Mouse (Mus musculus) liver, adult 2 months (tissue): ENCODE data around the gene Ccsap.

Source experiments
- CTCF ChIP-seq: fragments of 200-500 bp; IDR thresholded peaks from 2 replicates; pipeline ENCODE4 v1.5.1; 2011; ENCODE audit warnings: low read depth, low read length, control low read depth
- POLR2A ChIP-seq: fragments of 200-500 bp; IDR thresholded peaks from 2 replicates; pipeline ENCODE4 v1.6.1; 2011; ENCODE audit warnings: low read length, control low read depth; ENCODE audit not compliant: insufficient read depth; ENCODE audit errors: extremely low read depth

DNA sequence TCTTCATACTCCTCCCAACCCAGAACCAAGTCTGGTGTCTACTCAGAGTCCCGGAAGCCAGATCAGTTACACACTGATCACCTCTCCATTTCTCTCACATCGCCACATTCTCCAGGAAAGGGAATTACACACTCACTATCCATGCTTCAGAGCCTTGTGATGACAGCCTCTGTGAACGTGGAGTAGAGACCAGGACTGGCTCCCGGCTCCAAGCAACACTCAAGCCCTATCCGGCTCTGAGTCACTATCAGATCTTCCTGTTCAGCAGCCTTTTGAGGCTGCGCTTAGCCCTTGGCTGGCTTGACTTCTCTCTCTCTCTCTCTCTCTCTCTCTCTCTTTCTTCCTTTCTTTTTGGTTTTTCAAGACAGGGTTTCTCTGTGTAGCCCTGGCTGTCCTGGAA is 13.4 kb upstream of the Ccsap start:
- TF ChIP-seq POLR2A, result no peak
- TF ChIP-seq CTCF, result no peak
